Mouse (Mus musculus): Measurements from ENCODE around the gene Abcg5. TPM values are rescaled to one million over a fixed set of nuclear protein-coding genes. Genes with fewer than 3 reads are reported as not detected.

Abcg5 gene
- polyA plus RNA-seq, 1 experiment from 2014 or later: 5.9 TPM

DNA sequence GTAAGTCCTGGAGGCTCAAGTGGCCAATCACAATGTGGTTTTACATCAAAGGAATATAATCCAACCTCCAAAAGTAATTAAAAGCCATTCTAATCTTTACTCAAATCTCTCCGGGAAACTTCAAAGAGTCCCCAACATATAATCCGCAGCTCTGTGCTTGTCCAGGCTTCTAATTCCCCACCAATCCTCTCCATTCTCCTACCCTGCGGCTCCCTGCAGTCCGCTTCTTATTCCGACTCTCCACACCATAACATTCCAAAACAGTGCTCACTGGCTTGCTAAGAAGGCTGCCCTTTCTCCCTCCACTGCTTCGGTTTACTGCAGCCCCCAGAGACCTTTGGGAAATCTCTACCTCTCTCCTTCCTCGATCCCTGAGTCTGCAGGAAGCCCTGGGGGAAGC, 8.8 kb downstream of the Abcg5 start:
- no peak for DNase-seq (ENCODE audit: low spot score)
- WGBS: 32% methylated on average over 7 of the region's 7 CpGs
- no peak for ATAC-seq (ENCODE audit: low FRiP score)
- Histone ChIP-seq H3K4me2 (replicated peaks) (no peak overlapping the region), H3K4me3 (replicated peaks; ENCODE audit: low read length) (no peak overlapping the region), H3K9me3 (ENCODE audit: control insufficient read depth, low read length) (no peaks in the 10 kb centered on the region), H3K27ac (no peak overlapping the region), H3K9ac (no peak overlapping the region), H3K4me1 (replicated peaks; ENCODE audit: control insufficient read depth, insufficient read depth, low read length) (0 out of 2 replicates have a peak, but pooled peaks cover 6% of the 10 kb centered on the region), H3K36me3 (replicated peaks; ENCODE audit: control insufficient read depth, insufficient read depth) (no peaks in the 10 kb centered on the region), H3K27me3 (ENCODE audit: control insufficient read depth, insufficient read depth, low read length) (peaks cover 14% of the 10 kb centered on the region)

DNA sequence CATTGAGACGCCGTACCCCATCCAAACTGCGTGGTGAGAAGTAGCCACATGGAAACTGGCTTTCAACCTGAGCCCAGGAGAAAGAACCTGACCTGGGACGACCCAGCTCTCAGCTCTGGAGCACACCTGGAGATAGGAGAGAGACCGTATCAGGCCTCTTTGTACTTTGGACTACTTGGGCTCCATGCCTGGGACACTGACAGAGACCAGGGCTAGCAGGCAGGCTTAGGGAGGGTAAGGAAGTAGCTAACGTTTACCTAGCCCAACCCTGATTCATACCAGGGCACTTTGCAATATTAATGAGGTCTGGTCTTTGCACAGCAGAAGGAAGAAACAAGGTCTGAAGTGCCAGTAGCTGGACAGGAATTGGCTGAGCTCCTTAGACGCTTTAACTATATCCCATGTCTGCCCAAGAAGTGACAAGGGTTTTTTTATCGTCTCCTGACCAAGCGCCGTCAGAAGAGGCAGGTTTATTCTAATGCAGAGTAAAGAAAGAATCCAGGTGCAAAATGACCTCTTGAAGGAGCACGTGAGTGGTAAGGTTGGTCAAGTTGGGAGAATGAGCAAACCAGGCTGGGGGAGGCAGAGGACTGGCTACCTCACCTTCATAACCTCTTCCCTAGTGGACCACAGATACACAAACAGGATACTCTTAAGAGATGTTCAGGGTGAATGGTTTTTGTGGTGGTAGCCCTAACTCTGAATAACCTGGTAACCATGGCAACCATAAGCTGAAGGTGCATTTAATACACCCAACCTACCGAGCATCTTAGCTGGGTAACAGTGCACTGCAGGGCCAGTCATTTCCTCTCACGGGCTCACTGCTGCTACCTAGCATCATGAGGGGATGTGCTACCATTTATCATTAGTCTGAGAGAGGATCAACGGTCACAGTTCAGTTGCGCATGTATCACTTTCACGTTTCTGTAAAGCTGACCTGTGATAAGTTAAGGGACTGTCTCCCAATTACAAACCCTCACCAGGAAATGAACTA, 10.1 kb downstream of the Abcg5 start:
- ATAC-seq (ENCODE audit: low FRiP score): no peak
- WGBS: 78% methylated on average over 16 of the region's 16 CpGs

DNA sequence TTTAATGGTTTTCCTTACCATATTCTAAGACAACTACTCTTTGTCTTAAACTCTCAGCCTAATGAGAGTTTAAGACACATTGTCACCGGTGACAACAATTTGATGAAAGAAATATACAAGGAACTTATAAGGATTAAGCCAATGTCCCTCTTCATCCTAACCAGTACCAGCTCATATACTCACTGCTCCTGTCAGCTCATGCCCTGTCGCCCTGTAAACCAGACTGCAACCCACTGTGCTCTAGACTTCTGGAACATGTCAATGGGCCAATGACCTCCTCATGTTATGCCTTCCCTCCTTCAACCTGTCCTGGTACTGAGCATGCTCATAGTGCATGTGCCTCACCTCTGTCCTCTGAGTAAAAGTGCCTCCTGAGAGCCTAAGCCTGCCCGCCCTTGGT, 15.0 kb downstream of the Abcg5 start:
- DNase-seq (ENCODE audit: low spot score): no peak
- WGBS: 89% methylated on average over 3 of the region's 3 CpGs
- no peak overlapping the region for H3K4me3 ChIP-seq (replicated peaks; ENCODE audit: low read length)
- H3K27me3 ChIP-seq (ENCODE audit: control insufficient read depth, insufficient read depth, low read length): no peaks in the 10 kb centered on the region
- no peak overlapping the region for H3K4me2 ChIP-seq (replicated peaks)
- no peaks in the 10 kb centered on the region for H3K36me3 ChIP-seq (replicated peaks; ENCODE audit: control insufficient read depth, insufficient read depth)
- no peaks in the 10 kb centered on the region for H3K9me3 ChIP-seq (ENCODE audit: control insufficient read depth, low read length)
- no peaks in the 10 kb centered on the region; the same call in 1 of the 2 replicates for H3K4me1 ChIP-seq (replicated peaks; ENCODE audit: control insufficient read depth, insufficient read depth, low read length)
- H3K9ac ChIP-seq: no peak overlapping the region
- ATAC-seq (ENCODE audit: low FRiP score): no peak
- no peak overlapping the region for H3K27ac ChIP-seq

More for the DNA sequence above, 10.1 kb downstream of the Abcg5 start:
- Histone ChIP-seq H3K4me2 (replicated peaks) (no peak overlapping the region), H3K9ac (no peak overlapping the region), H3K27ac (no peak overlapping the region), H3K27me3 (ENCODE audit: control insufficient read depth, insufficient read depth, low read length) (peaks cover 14% of the 10 kb centered on the region), H3K36me3 (replicated peaks; ENCODE audit: control insufficient read depth, insufficient read depth) (no peaks in the 10 kb centered on the region), H3K9me3 (ENCODE audit: control insufficient read depth, low read length) (no peaks in the 10 kb centered on the region), H3K4me1 (replicated peaks; ENCODE audit: control insufficient read depth, insufficient read depth, low read length) (0 out of 2 replicates have a peak, but pooled peaks cover 6% of the 10 kb centered on the region), H3K4me3 (replicated peaks; ENCODE audit: low read length) (no peak overlapping the region)
- no peak for DNase-seq (ENCODE audit: low spot score)

DNA sequence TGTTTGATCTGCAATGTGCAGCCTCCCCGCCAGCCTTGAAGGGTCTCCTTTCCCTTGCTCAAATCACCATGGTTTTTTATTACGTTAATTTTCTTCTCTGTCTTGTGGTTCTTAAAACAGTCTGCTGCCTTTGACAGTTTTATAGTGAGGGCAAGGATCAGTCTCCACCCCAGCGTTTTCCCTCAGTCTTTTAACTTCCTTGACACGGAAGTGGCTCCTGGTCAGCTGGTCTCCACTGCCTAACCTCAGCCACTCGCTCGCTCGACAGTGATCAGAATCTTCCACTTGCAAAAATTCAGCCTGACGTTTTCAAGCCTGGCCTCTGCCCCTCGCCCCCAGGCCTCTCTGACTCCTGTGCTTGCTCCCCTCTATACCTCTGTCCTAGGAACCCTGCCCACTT, 17.1 kb downstream of the Abcg5 start:
- no peak overlapping the region for H3K27ac ChIP-seq
- H3K9ac ChIP-seq: no peak overlapping the region
- DNase-seq (ENCODE audit: low spot score) (no peak), ATAC-seq (ENCODE audit: low FRiP score) (no peak)
- no peaks in the 10 kb centered on the region for H3K36me3 ChIP-seq (replicated peaks; ENCODE audit: control insufficient read depth, insufficient read depth)
- no peak overlapping the region for H3K4me3 ChIP-seq (replicated peaks; ENCODE audit: low read length)
- WGBS: 42% methylated on average over 9 of the region's 9 CpGs
- no peaks in the 10 kb centered on the region; the same call in 1 of the 2 replicates for H3K4me1 ChIP-seq (replicated peaks; ENCODE audit: control insufficient read depth, insufficient read depth, low read length)
- H3K4me2 ChIP-seq (replicated peaks): no peak overlapping the region
- H3K27me3 ChIP-seq (ENCODE audit: control insufficient read depth, insufficient read depth, low read length): no peaks in the 10 kb centered on the region
- H3K9me3 ChIP-seq (ENCODE audit: control insufficient read depth, low read length): no peaks in the 10 kb centered on the region

DNA sequence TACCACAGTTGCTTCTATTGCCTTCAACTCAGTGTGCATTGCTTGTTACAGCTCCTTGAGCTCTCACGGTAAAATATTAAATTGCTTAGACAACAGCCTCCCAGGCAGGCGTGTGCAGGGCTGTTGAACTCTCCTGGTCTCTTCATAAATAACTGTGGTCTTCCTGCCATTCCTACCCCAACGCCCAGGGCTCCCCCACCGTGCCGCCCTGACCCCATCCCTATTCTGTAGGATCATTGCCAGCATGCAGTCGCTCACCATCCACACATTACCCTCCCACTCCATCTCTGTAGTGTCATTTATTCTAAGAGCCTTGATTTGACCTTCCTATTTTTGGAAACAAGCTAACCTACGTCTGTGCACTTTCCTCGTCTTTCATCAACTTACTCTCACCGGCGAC, 17.8 kb downstream of the Abcg5 start:
- no peak overlapping the region for H3K27ac ChIP-seq
- H3K4me2 ChIP-seq (replicated peaks): no peak overlapping the region
- no peaks in the 10 kb centered on the region for H3K27me3 ChIP-seq (ENCODE audit: control insufficient read depth, insufficient read depth, low read length)
- H3K36me3 ChIP-seq (replicated peaks; ENCODE audit: control insufficient read depth, insufficient read depth): no peaks in the 10 kb centered on the region
- no peaks in the 10 kb centered on the region; the same call in 1 of the 2 replicates for H3K4me1 ChIP-seq (replicated peaks; ENCODE audit: control insufficient read depth, insufficient read depth, low read length)
- H3K4me3 ChIP-seq (replicated peaks; ENCODE audit: low read length): no peak overlapping the region
- no peaks in the 10 kb centered on the region for H3K9me3 ChIP-seq (ENCODE audit: control insufficient read depth, low read length)
- 38% methylated on average over 10 of the region's 10 CpGs for WGBS
- DNase-seq (ENCODE audit: low spot score): no peak
- ATAC-seq (ENCODE audit: low FRiP score): no peak
- H3K9ac ChIP-seq: no peak overlapping the region

DNA sequence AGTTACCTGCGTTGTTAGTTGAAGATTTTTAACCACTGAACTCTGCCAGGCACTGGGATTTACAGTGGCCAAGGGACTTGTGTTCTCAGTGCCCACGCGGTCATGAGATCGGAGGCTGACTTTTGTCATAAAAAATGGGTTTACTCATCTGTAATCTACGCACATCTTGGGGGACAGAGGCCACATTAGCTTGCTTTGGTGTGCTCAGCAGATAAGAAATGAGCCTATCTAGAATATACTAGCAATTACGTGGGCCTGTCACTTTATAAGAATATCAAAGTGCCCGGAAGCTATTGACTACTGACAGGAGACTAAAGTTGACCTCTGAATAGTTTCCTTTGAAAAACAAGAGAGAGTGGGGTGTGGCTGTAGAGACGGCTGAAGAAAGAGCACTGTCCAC, 23.9 kb downstream of the Abcg5 start:
- Histone ChIP-seq H3K27ac (no peak overlapping the region), H3K9me3 (ENCODE audit: control insufficient read depth, low read length) (no peaks in the 10 kb centered on the region), H3K4me1 (replicated peaks; ENCODE audit: control insufficient read depth, insufficient read depth, low read length) (peaks cover 9% of the 10 kb centered on the region), H3K9ac (no peak overlapping the region), H3K27me3 (ENCODE audit: control insufficient read depth, insufficient read depth, low read length) (no peaks in the 10 kb centered on the region), H3K36me3 (replicated peaks; ENCODE audit: control insufficient read depth, insufficient read depth) (no peaks in the 10 kb centered on the region), H3K4me3 (replicated peaks; ENCODE audit: low read length) (no peak overlapping the region), H3K4me2 (replicated peaks) (no peak overlapping the region)
- ATAC-seq (ENCODE audit: low FRiP score) (no peak), DNase-seq (ENCODE audit: low spot score) (no peak)
- 75% methylated on average over 8 of the region's 8 CpGs for WGBS

DNA sequence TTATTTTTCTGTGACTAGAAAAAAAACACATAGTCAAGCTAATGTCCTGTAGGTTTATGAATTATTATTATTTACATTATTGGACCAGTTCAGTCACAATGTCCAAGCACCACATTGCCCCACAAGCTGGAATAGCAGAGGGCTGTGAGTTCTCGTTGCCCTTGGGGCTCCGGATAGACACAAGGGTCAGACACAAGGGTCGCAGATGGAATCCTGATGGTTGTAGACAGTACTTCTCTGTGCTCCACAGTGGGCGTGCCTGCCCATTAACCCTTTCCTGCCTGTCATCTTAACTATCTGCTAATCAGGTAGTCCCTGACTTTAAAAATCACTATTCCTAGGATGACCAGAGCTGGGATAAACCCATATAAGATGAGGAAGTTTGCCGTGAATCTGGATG, 24.6 kb downstream of the Abcg5 start:
- DNase-seq (ENCODE audit: low spot score) (peak; percentile 29), ATAC-seq (ENCODE audit: low FRiP score) (no peak)
- Histone ChIP-seq H3K4me1 (replicated peaks; ENCODE audit: control insufficient read depth, insufficient read depth, low read length) (peaks cover 9% of the 10 kb centered on the region), H3K9me3 (ENCODE audit: control insufficient read depth, low read length) (no peaks in the 10 kb centered on the region), H3K4me2 (replicated peaks) (no peak overlapping the region), H3K4me3 (replicated peaks; ENCODE audit: low read length) (no peak overlapping the region), H3K9ac (no peak overlapping the region), H3K36me3 (replicated peaks; ENCODE audit: control insufficient read depth, insufficient read depth) (no peaks in the 10 kb centered on the region), H3K27me3 (ENCODE audit: control insufficient read depth, insufficient read depth, low read length) (no peaks in the 10 kb centered on the region), H3K27ac (no peak overlapping the region)
- whole genome bisulfite sequencing: 42% methylated on average over 5 of the region's 5 CpGs

DNA sequence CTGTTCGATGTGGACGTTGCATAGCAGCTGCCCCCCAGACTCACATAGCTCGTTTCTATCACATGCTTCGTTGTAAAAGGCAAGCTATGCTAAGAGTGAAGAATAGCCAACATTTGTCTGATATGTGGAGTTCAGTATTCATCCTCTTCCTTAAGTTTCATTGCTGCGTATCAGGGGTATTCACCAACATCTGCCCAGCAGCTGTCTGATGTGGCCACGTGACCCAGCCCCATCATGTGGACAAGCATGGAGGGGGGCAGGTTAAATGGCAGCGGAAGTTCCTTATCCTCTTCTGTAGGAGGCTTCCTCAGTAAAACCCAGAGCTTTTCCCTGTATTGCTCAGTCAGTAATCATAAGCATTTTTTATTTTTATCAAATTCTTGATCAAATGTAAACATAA, 25.0 kb downstream of the Abcg5 start:
- H3K4me1 ChIP-seq (replicated peaks; ENCODE audit: control insufficient read depth, insufficient read depth, low read length): peaks cover 9% of the 10 kb centered on the region
- no peak overlapping the region for H3K9ac ChIP-seq
- no peak for DNase-seq (ENCODE audit: low spot score)
- ATAC-seq (ENCODE audit: low FRiP score): no peak
- no peaks in the 10 kb centered on the region for H3K27me3 ChIP-seq (ENCODE audit: control insufficient read depth, insufficient read depth, low read length)
- no peaks in the 10 kb centered on the region for H3K36me3 ChIP-seq (replicated peaks; ENCODE audit: control insufficient read depth, insufficient read depth)
- H3K4me2 ChIP-seq (replicated peaks): no peak overlapping the region
- no peak overlapping the region for H3K4me3 ChIP-seq (replicated peaks; ENCODE audit: low read length)
- 73% methylated on average over 7 of the region's 7 CpGs for WGBS
- H3K9me3 ChIP-seq (ENCODE audit: control insufficient read depth, low read length): no peaks in the 10 kb centered on the region
- peak overlapping the region; percentile 43; the same call in 1 of the 2 replicates for H3K27ac ChIP-seq

DNA sequence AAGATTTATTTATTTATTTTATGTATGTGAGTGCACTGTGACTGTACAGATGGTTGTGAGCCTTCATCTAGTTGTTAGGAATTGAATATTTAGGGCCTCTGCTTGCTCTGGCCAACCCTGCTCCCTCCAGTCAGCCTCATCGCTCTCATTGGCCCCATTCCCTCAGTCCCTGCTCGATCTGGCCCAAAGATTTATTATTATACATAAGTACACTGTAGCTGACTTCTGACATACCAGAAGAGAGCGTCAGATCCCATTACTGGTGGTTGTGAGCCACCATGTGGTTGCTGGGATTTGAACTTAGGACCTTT, 25.4 kb downstream of the Abcg5 start:
- Histone ChIP-seq H3K4me3 (replicated peaks; ENCODE audit: low read length) (no peak overlapping the region), H3K4me1 (replicated peaks; ENCODE audit: control insufficient read depth, insufficient read depth, low read length) (peaks cover 9% of the 10 kb centered on the region), H3K27ac (peak overlapping the region; percentile 43; the same call in 1 of the 2 replicates), H3K36me3 (replicated peaks; ENCODE audit: control insufficient read depth, insufficient read depth) (no peaks in the 10 kb centered on the region), H3K9me3 (ENCODE audit: control insufficient read depth, low read length) (no peaks in the 10 kb centered on the region), H3K9ac (no peak overlapping the region), H3K27me3 (ENCODE audit: control insufficient read depth, insufficient read depth, low read length) (no peaks in the 10 kb centered on the region), H3K4me2 (replicated peaks) (no peak overlapping the region)
- ATAC-seq (ENCODE audit: low FRiP score): peak; percentile 41; the same call in 1 of the 2 replicates
- 76% methylated on average over 3 of the region's 3 CpGs for WGBS
- DNase-seq (ENCODE audit: low spot score): no peak
